Mouse (Mus musculus) 416B (cell line): ENCODE results near the gene Rnaseh2b.

Experiments used
- DNase-seq: peaks from one replicate; pipeline ENCODE4 v3.0.0; 2011; ENCODE audit warnings: low read depth

Rnaseh2b gene

GRCm38 (mm10) chr14:62292488-62293339 is at the start of gene Rnaseh2b, which contains the start of gene Dleu7:
Rnaseh2b (plus strand) TSS chr14:62292589.
Dleu7 (minus strand) TSS chr14:62293047.
- DNase-seq, result no peak

- DNase-seq, result no peak
Measured at GRCm38 (mm10) chr14:62243530-62243929, 48.9 kb upstream of the Rnaseh2b start.

GRCm38 (mm10) chr14:62245557-62245956 is 46.8 kb upstream of the Rnaseh2b start:
- DNase-seq, result no peak

- no peak for DNase-seq
Measured at GRCm38 (mm10) chr14:62248345-62248744, 44.0 kb upstream of the Rnaseh2b start.

GRCm38 (mm10) chr14:62248796-62249195 is 43.6 kb upstream of the Rnaseh2b start:
- DNase-seq, result no peak

GRCm38 (mm10) chr14:62249251-62249650 is 43.1 kb upstream of the Rnaseh2b start:
- peak; percentile 9 for DNase-seq

- no peak for DNase-seq
Measured at GRCm38 (mm10) chr14:62250046-62250445, 42.3 kb upstream of the Rnaseh2b start.

GRCm38 (mm10) chr14:62251999-62252398 is 40.4 kb upstream of the Rnaseh2b start:
- DNase-seq, result peak; percentile 78

- DNase-seq, result peak; percentile 62
Measured at GRCm38 (mm10) chr14:62254371-62254770, 38.0 kb upstream of the Rnaseh2b start.

GRCm38 (mm10) chr14:62256066-62256465 is 36.3 kb upstream of the Rnaseh2b start:
- DNase-seq, result no peak

- DNase-seq, result no peak
Measured at GRCm38 (mm10) chr14:62258125-62258524, 34.3 kb upstream of the Rnaseh2b start.

GRCm38 (mm10) chr14:62258978-62259536 is 33.3 kb upstream of the Rnaseh2b start:
- no peak for DNase-seq

GRCm38 (mm10) chr14:62270698-62271396 is 21.5 kb upstream of the Rnaseh2b start:
- DNase-seq, result no peak

GRCm38 (mm10) chr14:62273604-62274003 is 18.8 kb upstream of the Rnaseh2b start:
- DNase-seq, result no peak

- DNase-seq, result no peak
Measured at GRCm38 (mm10) chr14:62282974-62283373, 9.4 kb upstream of the Rnaseh2b start.

- no peak for DNase-seq
Measured at GRCm38 (mm10) chr14:62288731-62289130, 3.7 kb upstream of the Rnaseh2b start.

GRCm38 (mm10) chr14:62291406-62291987 is 892 bp upstream of the Rnaseh2b start:
- no peak for DNase-seq

GRCm38 (mm10) chr14:62292166-62292487 is 262 bp upstream of the Rnaseh2b start:
- no peak for DNase-seq

- DNase-seq, result no peak
Measured at GRCm38 (mm10) chr14:62298808-62299207, 6.4 kb downstream of the Rnaseh2b start.

GRCm38 (mm10) chr14:62300031-62300430 is 7.6 kb downstream of the Rnaseh2b start:
- DNase-seq, result no peak

- no peak for DNase-seq
Measured at GRCm38 (mm10) chr14:62307555-62307954, 15.2 kb downstream of the Rnaseh2b start.

- no peak for DNase-seq
Measured at GRCm38 (mm10) chr14:62309026-62309425, 16.6 kb downstream of the Rnaseh2b start.

- DNase-seq, result no peak
Measured at GRCm38 (mm10) chr14:62311672-62312071, 19.3 kb downstream of the Rnaseh2b start.
